Mouse (Mus musculus) brain, embryonic 14.5 days (tissue): ENCODE results near the gene Tuba4a.

Experiments
- CTCF ChIP-seq: fragments of 200-500 bp; IDR thresholded peaks from 2 replicates; pipeline ENCODE4 v1.5.1; 2012; ENCODE audit warnings: inconsistent platforms, mild to moderate bottlenecking, moderate library complexity, borderline replicate concordance; ENCODE audit not compliant: insufficient read depth, insufficient read length; ENCODE audit errors: extremely low read depth
- POLR2A ChIP-seq: fragments of 200-500 bp; IDR thresholded peaks from 2 replicates; pipeline ENCODE4 v1.6.1; 2012; ENCODE audit warnings: mild to moderate bottlenecking, inconsistent platforms, borderline replicate concordance; ENCODE audit not compliant: poor library complexity, insufficient read depth, insufficient read length, severe bottlenecking; ENCODE audit errors: extremely low read depth

GRCm38 (mm10) chr1:75226138-75226537 lies 6.5 kb upstream of the Tuba4a start:
- TF ChIP-seq POLR2A: no peak
- no peak for TF ChIP-seq CTCF
